Mouse (Mus musculus) liver, embryonic 11.5 days (tissue): ENCODE results near the gene Tmem210. TPM values are rescaled to one million over a fixed set of nuclear protein-coding genes. Genes with fewer than 3 reads are reported as not detected.
A peak's percentile ranks its signal among the peaks of the same experiment; 100 is the strongest.

Source experiments
- ATAC-seq: fragments of 200-750 bp; cut with Nextera tagmentation; replicated peaks from 2 replicates; pipeline ENCODE4 v1.8.0; 2017; ENCODE audit warnings: moderate number of reproducible peaks, mild to moderate bottlenecking, moderate TSS enrichment, moderate library complexity; ENCODE audit not compliant: low FRiP score
- DNase-seq: peaks from one replicate; pipeline ENCODE4 v3.0.0-alpha.2; 2017; ENCODE audit warnings: low spot score
- H3K27ac ChIP-seq: fragments of 300-500 bp; sonication (generic); 2 replicates; pipeline ENCODE4 v1.5.1; 2014; ENCODE audit warnings: mild to moderate bottlenecking, low read depth, low read length, control low read depth
- H3K27me3 ChIP-seq: fragments of 300-500 bp; sonication (generic); replicated peaks from 2 replicates; pipeline ENCODE4 v1.6.1; 2014; ENCODE audit warnings: low read length, mixed read lengths; ENCODE audit not compliant: control insufficient read depth, insufficient read depth
- H3K36me3 ChIP-seq: fragments of 300-500 bp; sonication (generic); 2 replicates; pipeline ENCODE4 v1.6.1; 2014; ENCODE audit warnings: mild to moderate bottlenecking, low read length, moderate library complexity, mixed read lengths; ENCODE audit not compliant: control insufficient read depth, insufficient read depth
- H3K4me1 ChIP-seq: fragments of 300-500 bp; sonication (generic); replicated peaks from 2 replicates; pipeline ENCODE4 v1.6.1; 2014; ENCODE audit warnings: low read length, mixed read lengths; ENCODE audit not compliant: control insufficient read depth, insufficient read depth
- H3K4me2 ChIP-seq: fragments of 300-500 bp; sonication (generic); 2 replicates; pipeline ENCODE4 v1.6.1; 2014; ENCODE audit warnings: mild to moderate bottlenecking, control low read depth, moderate library complexity
- H3K4me3 ChIP-seq: fragments of 300-500 bp; sonication (generic); 2 replicates; pipeline ENCODE4 v1.5.1; 2014; ENCODE audit warnings: low read depth, low read length, control low read depth
- H3K9ac ChIP-seq: fragments of 300-500 bp; sonication (generic); 2 replicates; pipeline ENCODE4 v1.6.1; 2014; ENCODE audit warnings: low read depth, low read length, control low read depth
- H3K9me3 ChIP-seq: fragments of 300-500 bp; sonication (generic); 2 replicates; pipeline ENCODE4 v1.6.1; 2016; ENCODE audit warnings: low read length, inconsistent platforms, mixed read lengths; ENCODE audit not compliant: control insufficient read depth
- WGBS: fragments of 180-500 bp; shearing (Covaris S2); extraction: QIAGEN DNeasy Blood & Tissue Kit; methylation state at CpG from one replicate; pipeline ENCODE4 v1.1.7; 2014; 5-methylcytosine and 5-hydroxymethylcytosine counted together
- polyA plus RNA-seq: library from polyadenylated mRNA; unstranded; fragments of >200 nt; fragmentation: Nextera tagmentation; extraction: Ambion mirVana; gene quantifications from 2 replicates; pipeline ENCODE4 v1.2.1, GENCODE M21; 2014

Gene Tmem210
- polyA plus RNA-seq, 1 experiment from 2014 or later, result not detected

GRCm38 (mm10) chr2:25262795-25263622 lies 24.9 kb upstream of the Tmem210 start:
- H3K27me3 ChIP-seq, result peaks cover 3% of the 10 kb centered on the region; the same call in 1 of the 2 replicates
- H3K9me3 ChIP-seq, result no peaks in the 10 kb centered on the region
- peak overlapping the region; percentile 63 for H3K9ac ChIP-seq
- H3K36me3 ChIP-seq, result no peaks in the 10 kb centered on the region
- peak overlapping the region; percentile 69 for H3K4me2 ChIP-seq
- peak; percentile 18; the same call in 1 of the 2 replicates for ATAC-seq
- under 1% methylated on average over 81 of the region's 82 CpGs for WGBS
- DNase-seq, result no peak
- H3K4me3 ChIP-seq, result peak overlapping the region; percentile 75
- H3K27ac ChIP-seq, result peak overlapping the region; percentile 39; the same call in 1 of the 2 replicates
- peaks cover 32% of the 10 kb centered on the region for H3K4me1 ChIP-seq

DNA sequence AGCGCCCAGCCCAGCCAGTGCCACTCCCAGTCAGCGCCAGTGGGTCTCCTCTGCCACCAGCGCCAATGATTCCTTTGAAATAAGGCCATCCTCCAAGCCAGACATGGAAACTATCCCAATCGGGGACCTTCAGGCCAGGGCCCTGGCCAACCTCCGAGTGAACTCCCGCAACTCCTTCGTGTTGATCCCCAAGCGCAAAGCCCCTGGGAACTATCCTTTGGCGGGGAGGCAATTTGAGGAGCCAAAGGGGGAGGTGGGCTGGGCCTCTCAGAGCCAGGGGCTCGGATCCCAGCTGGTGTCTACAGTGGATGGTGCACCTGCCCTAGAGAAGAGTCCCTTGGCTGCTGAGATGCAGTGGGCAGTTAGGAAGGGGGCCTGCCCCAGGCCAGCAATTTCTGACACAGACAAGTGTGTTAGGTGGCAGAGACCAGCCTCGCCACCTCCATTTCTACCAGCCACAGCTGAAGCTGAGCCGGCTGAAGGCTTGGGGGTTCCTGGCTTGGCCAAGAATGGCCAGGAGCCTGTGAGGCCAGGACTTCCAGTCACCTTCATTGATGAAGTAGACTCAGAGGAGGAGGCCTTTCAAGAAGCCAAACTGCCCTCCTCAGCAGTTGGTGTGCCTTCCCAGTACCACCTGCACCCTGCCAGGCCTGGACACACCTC lies 24.2 kb upstream of the Tmem210 start:
- H3K4me3 ChIP-seq, result peak overlapping the region; percentile 75
- peaks cover 3% of the 10 kb centered on the region; the same call in 1 of the 2 replicates for H3K27me3 ChIP-seq
- H3K27ac ChIP-seq, result no peak overlapping the region
- H3K4me2 ChIP-seq, result peak overlapping the region; percentile 69
- DNase-seq (no peak), ATAC-seq (no peak)
- 30% methylated on average over 12 of the region's 12 CpGs for WGBS
- peak overlapping the region; percentile 63 for H3K9ac ChIP-seq
- no peaks in the 10 kb centered on the region for H3K9me3 ChIP-seq
- H3K36me3 ChIP-seq, result no peaks in the 10 kb centered on the region
- peaks cover 32% of the 10 kb centered on the region for H3K4me1 ChIP-seq

DNA sequence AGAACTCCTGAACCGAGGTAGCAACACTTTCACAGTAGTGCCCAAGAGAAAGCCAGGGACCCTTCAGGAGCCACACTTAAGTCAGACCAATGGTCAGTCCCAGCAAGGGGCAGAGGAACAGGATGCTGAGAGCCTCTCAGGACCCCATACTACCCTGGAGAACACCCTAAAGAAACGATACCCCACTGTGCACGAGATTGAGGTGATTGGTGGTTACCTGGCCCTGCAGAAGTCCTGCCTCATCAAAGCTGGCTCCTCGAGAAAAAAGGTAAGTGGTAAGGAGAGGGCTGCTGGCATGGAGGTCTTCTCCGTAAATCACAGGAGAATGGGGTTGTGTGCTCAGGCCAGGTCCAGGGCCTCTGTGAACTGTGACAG lies 23.7 kb upstream of the Tmem210 start:
- DNase-seq (no peak), ATAC-seq (no peak)
- H3K9me3 ChIP-seq, result no peaks in the 10 kb centered on the region
- no peaks in the 10 kb centered on the region for H3K36me3 ChIP-seq
- 66% methylated on average over 5 of the region's 5 CpGs for WGBS
- H3K4me3 ChIP-seq, result peak overlapping the region; percentile 75
- no peak overlapping the region for H3K27ac ChIP-seq
- peaks cover 32% of the 10 kb centered on the region for H3K4me1 ChIP-seq
- peaks cover 3% of the 10 kb centered on the region; the same call in 1 of the 2 replicates for H3K27me3 ChIP-seq
- peak overlapping the region; percentile 20 for H3K9ac ChIP-seq
- peak overlapping the region; percentile 69 for H3K4me2 ChIP-seq

- ATAC-seq (no peak), DNase-seq (no peak)
- Histone ChIP-seq H3K36me3 (peaks cover 2% of the 10 kb centered on the region), H3K27me3 (peaks cover 3% of the 10 kb centered on the region; the same call in 1 of the 2 replicates), H3K4me1 (peaks cover 32% of the 10 kb centered on the region), H3K4me2 (peak overlapping the region; percentile 69), H3K4me3 (peak overlapping the region; percentile 75; the same call in 1 of the 2 replicates), H3K9me3 (no peaks in the 10 kb centered on the region), H3K27ac (no peak overlapping the region), H3K9ac (0 out of 2 replicates have a peak overlapping the region, but pooled peaks have one; percentile 27)
- 76% methylated on average over 3 of the region's 3 CpGs for WGBS
Measured at GRCm38 (mm10) chr2:25264851-25265250, 23.1 kb upstream of the Tmem210 start.

GRCm38 (mm10) chr2:25265897-25266656 lies 21.9 kb upstream of the Tmem210 start:
- DNase-seq (no peak), ATAC-seq (no peak)
- Histone ChIP-seq H3K4me3 (peak overlapping the region; percentile 18; the same call in 1 of the 2 replicates), H3K27ac (0 out of 2 replicates have a peak overlapping the region, but pooled peaks have one; percentile 19), H3K27me3 (peaks cover 3% of the 10 kb centered on the region; the same call in 1 of the 2 replicates), H3K9ac (peak overlapping the region; percentile 42; the same call in 1 of the 2 replicates), H3K4me1 (peaks cover 35% of the 10 kb centered on the region), H3K9me3 (no peaks in the 10 kb centered on the region), H3K36me3 (peaks cover 8% of the 10 kb centered on the region), H3K4me2 (peak overlapping the region; percentile 60)
- WGBS, result 53% methylated on average over 6 of the region's 6 CpGs

DNA sequence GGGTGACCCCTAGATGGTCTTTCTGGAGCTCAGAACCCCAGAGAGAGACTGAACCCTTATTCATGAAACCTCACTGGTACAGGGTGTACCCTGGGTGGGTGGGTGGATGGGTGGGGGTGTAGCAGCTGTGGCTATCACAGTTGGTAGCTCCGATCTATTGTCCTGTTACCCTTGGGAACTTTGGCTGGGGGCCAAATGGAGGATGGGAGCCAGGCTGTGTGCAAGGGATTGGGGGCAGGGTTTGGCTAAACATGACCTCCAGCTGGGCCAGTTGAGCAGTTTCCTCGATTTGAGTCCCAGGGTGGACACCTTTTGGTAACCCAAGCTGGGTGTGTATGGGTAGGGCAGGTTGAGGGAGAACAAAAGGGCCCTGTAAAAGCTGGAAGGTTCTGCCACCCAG lies 21.2 kb upstream of the Tmem210 start:
- no peak for ATAC-seq
- peaks cover 8% of the 10 kb centered on the region for H3K36me3 ChIP-seq
- H3K4me3 ChIP-seq, result no peak overlapping the region
- 0 out of 2 replicates have a peak overlapping the region, but pooled peaks have one; percentile 42 for H3K9ac ChIP-seq
- no peaks in the 10 kb centered on the region for H3K9me3 ChIP-seq
- H3K4me2 ChIP-seq, result peak overlapping the region; percentile 60
- peaks cover 40% of the 10 kb centered on the region for H3K4me1 ChIP-seq
- 37% methylated on average over 2 of the region's 2 CpGs for WGBS
- no peak for DNase-seq
- peak overlapping the region; percentile 35; the same call in 1 of the 2 replicates for H3K27ac ChIP-seq
- peaks cover 3% of the 10 kb centered on the region; the same call in 1 of the 2 replicates for H3K27me3 ChIP-seq

- Histone ChIP-seq H3K4me1 (peaks cover 40% of the 10 kb centered on the region), H3K4me2 (peak overlapping the region; percentile 60; the same call in 1 of the 2 replicates), H3K9ac (peak overlapping the region; percentile 31; the same call in 1 of the 2 replicates), H3K36me3 (peaks cover 8% of the 10 kb centered on the region), H3K9me3 (no peaks in the 10 kb centered on the region), H3K27me3 (peaks cover 3% of the 10 kb centered on the region; the same call in 1 of the 2 replicates), H3K27ac (peak overlapping the region; percentile 35; the same call in 1 of the 2 replicates), H3K4me3 (no peak overlapping the region)
- no peak for DNase-seq
- no peak for ATAC-seq
Measured at GRCm38 (mm10) chr2:25267241-25267640, 20.7 kb upstream of the Tmem210 start.

DNA sequence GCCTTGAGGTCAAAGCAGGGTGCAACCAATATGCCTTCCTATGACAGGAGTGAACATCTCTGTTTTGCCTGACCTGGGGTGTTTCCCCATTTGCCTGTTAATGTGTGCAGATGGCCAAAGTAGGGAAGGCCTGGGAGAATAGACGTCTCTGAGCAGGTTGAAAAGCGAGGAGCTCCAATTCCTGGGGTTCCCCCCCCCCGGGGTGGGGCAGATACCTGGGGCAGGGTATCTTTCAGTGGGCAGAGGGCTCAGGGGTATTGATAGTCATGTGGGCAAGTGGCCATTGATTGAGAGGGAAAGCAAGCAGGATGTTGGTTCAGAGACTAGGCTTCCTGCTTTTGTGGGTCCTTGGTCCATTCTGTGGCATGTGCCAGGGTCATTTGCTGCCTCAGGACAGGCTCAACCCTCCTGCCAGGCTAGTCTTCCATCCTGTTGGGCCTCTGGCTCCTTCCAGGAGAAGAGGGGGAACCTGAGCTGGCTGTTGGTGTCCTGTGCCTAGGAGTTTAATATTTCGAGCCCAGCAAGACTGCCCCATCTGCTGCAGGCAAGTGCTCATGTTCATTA lies 20.1 kb upstream of the Tmem210 start:
- peaks cover 3% of the 10 kb centered on the region; the same call in 1 of the 2 replicates for H3K27me3 ChIP-seq
- H3K9me3 ChIP-seq, result no peaks in the 10 kb centered on the region
- no peak overlapping the region for H3K9ac ChIP-seq
- ATAC-seq (no peak), DNase-seq (no peak)
- H3K4me2 ChIP-seq, result no peak overlapping the region; the same call in 1 of the 2 replicates
- H3K36me3 ChIP-seq, result peaks cover 8% of the 10 kb centered on the region
- peaks cover 40% of the 10 kb centered on the region for H3K4me1 ChIP-seq
- 77% methylated on average over 4 of the region's 4 CpGs for WGBS
- H3K27ac ChIP-seq, result no peak overlapping the region
- no peak overlapping the region for H3K4me3 ChIP-seq
